Mouse (Mus musculus) intestine, embryonic 16.5 days (tissue): Measurements from ENCODE around the gene Map7d1. TPM values are rescaled to one million over a fixed set of nuclear protein-coding genes. Genes with fewer than 3 reads are reported as not detected.
A peak's percentile ranks its signal among the peaks of the same experiment; 100 is the strongest.

ENCODE experiments used
- ATAC-seq: fragments of 200-750 bp; cut with Nextera tagmentation; 2 replicates; pipeline ENCODE4 v1.8.0; 2017; ENCODE audit warnings: moderate TSS enrichment, moderate library complexity
- H3K27ac ChIP-seq: fragments of 300-500 bp; sonication (generic); 2 replicates; pipeline ENCODE4 v1.5.1; 2014; ENCODE audit warnings: mild to moderate bottlenecking, low read length
- H3K27me3 ChIP-seq: fragments of 300-500 bp; sonication (generic); replicated peaks from 2 replicates; pipeline ENCODE4 v1.6.1; 2014; ENCODE audit warnings: low read length, control low read depth, mixed read lengths; ENCODE audit not compliant: control insufficient read depth, insufficient read depth
- H3K36me3 ChIP-seq: fragments of 300-500 bp; sonication (generic); 2 replicates; pipeline ENCODE4 v1.6.1; 2014; ENCODE audit warnings: low read length, control low read depth; ENCODE audit not compliant: control insufficient read depth, insufficient read depth
- H3K4me1 ChIP-seq: fragments of 300-500 bp; sonication (generic); 2 replicates; pipeline ENCODE4 v1.6.1; 2014; ENCODE audit warnings: low read length, control low read depth, mixed read lengths; ENCODE audit not compliant: control insufficient read depth, insufficient read depth
- H3K4me2 ChIP-seq: fragments of 300-500 bp; sonication (generic); 2 replicates; pipeline ENCODE4 v1.6.1; 2014; ENCODE audit warnings: low read depth, low read length, control low read depth
- H3K4me3 ChIP-seq: fragments of 300-500 bp; sonication (generic); 2 replicates; pipeline ENCODE4 v1.5.1; 2014; ENCODE audit warnings: mild to moderate bottlenecking, low read length
- H3K9ac ChIP-seq: fragments of 300-500 bp; sonication (generic); 2 replicates; pipeline ENCODE4 v1.6.1; 2014; ENCODE audit warnings: low read depth, low read length
- H3K9me3 ChIP-seq: fragments of 300-500 bp; sonication (generic); 2 replicates; pipeline ENCODE4 v1.6.1; 2016; ENCODE audit warnings: low read length, control low read depth; ENCODE audit not compliant: control insufficient read depth
- WGBS: fragments of 180-500 bp; shearing (Covaris S2); extraction: QIAGEN DNeasy Blood & Tissue Kit; methylation state at CpG from one replicate; pipeline ENCODE4 v1.1.7; 2014; 5-methylcytosine and 5-hydroxymethylcytosine counted together
- polyA plus RNA-seq: library from polyadenylated mRNA; unstranded; fragments of >200 nt; fragmentation: Nextera tagmentation; extraction: Ambion mirVana; gene quantifications from 2 replicates; pipeline ENCODE4 v1.2.1, GENCODE M21; 2015

The Map7d1 gene
- polyA plus RNA-seq, 1 experiment from 2014 or later: 13.1 TPM

GRCm38 (mm10) chr4:126217771-126218170 lies 38.4 kb downstream of the Map7d1 start:
- Histone ChIP-seq H3K27me3 (no peaks in the 10 kb centered on the region), H3K27ac (no peak overlapping the region), H3K4me1 (no peaks in the 10 kb centered on the region), H3K4me2 (no peak overlapping the region), H3K4me3 (no peak overlapping the region), H3K9me3 (no peaks in the 10 kb centered on the region), H3K36me3 (no peaks in the 10 kb centered on the region), H3K9ac (no peak overlapping the region)
- no peak for ATAC-seq
- WGBS: 77% methylated on average over 6 of the region's 6 CpGs

- Histone ChIP-seq H3K27me3 (no peaks in the 10 kb centered on the region), H3K9me3 (no peaks in the 10 kb centered on the region), H3K4me2 (no peak overlapping the region), H3K36me3 (no peaks in the 10 kb centered on the region), H3K4me3 (no peak overlapping the region), H3K4me1 (peaks cover 8% of the 10 kb centered on the region), H3K27ac (no peak overlapping the region), H3K9ac (no peak overlapping the region)
- 58% methylated on average over 6 of the region's 6 CpGs for WGBS
- no peak for ATAC-seq
Measured at GRCm38 (mm10) chr4:126207081-126207480, 49.1 kb downstream of the Map7d1 start.

GRCm38 (mm10) chr4:126205386-126205785 lies 50.8 kb downstream of the Map7d1 start:
- no peak overlapping the region for H3K4me2 ChIP-seq
- 74% methylated on average over 1 of the region's 1 CpGs for WGBS
- H3K36me3 ChIP-seq: no peaks in the 10 kb centered on the region
- no peak for ATAC-seq
- no peak overlapping the region for H3K27ac ChIP-seq
- no peak overlapping the region for H3K9ac ChIP-seq
- peaks cover 14% of the 10 kb centered on the region for H3K4me1 ChIP-seq
- no peaks in the 10 kb centered on the region for H3K9me3 ChIP-seq
- no peak overlapping the region for H3K4me3 ChIP-seq
- H3K27me3 ChIP-seq: no peaks in the 10 kb centered on the region

GRCm38 (mm10) chr4:126204661-126205230 lies 51.4 kb downstream of the Map7d1 start:
- Histone ChIP-seq H3K4me2 (no peak overlapping the region), H3K27ac (no peak overlapping the region)

GRCm38 (mm10) chr4:126204016-126204415 lies 52.1 kb downstream of the Map7d1 start:
- no peak overlapping the region for H3K27ac ChIP-seq
- WGBS: 84% methylated on average over 8 of the region's 8 CpGs

More at GRCm38 (mm10) chr4:126204661-126205230, 51.4 kb downstream of the Map7d1 start:
- H3K9ac ChIP-seq: no peak overlapping the region
- no peaks in the 10 kb centered on the region for H3K27me3 ChIP-seq
- H3K4me1 ChIP-seq: peaks cover 20% of the 10 kb centered on the region
- 64% methylated on average over 12 of the region's 12 CpGs for WGBS
- H3K36me3 ChIP-seq: no peaks in the 10 kb centered on the region
- no peaks in the 10 kb centered on the region for H3K9me3 ChIP-seq
- ATAC-seq: no peak
- H3K4me3 ChIP-seq: no peak overlapping the region

GRCm38 (mm10) chr4:126203336-126203895 lies 52.7 kb downstream of the Map7d1 start:
- Histone ChIP-seq H3K4me1 (peaks cover 28% of the 10 kb centered on the region), H3K4me3 (peak overlapping the region; percentile 76), H3K27ac (peak overlapping the region; percentile 90), H3K4me2 (peak overlapping the region; percentile 75), H3K36me3 (no peaks in the 10 kb centered on the region), H3K27me3 (no peaks in the 10 kb centered on the region), H3K9ac (peak overlapping the region; percentile 72), H3K9me3 (no peaks in the 10 kb centered on the region)
- WGBS: 72% methylated on average over 10 of the region's 10 CpGs
- ATAC-seq: no peak

More at GRCm38 (mm10) chr4:126204016-126204415, 52.1 kb downstream of the Map7d1 start:
- no peak overlapping the region for H3K4me2 ChIP-seq
- H3K36me3 ChIP-seq: no peaks in the 10 kb centered on the region
- H3K9ac ChIP-seq: no peak overlapping the region
- no peaks in the 10 kb centered on the region for H3K27me3 ChIP-seq
- peaks cover 25% of the 10 kb centered on the region for H3K4me1 ChIP-seq
- no peaks in the 10 kb centered on the region for H3K9me3 ChIP-seq
- no peak for ATAC-seq
- no peak overlapping the region for H3K4me3 ChIP-seq

- no peaks in the 10 kb centered on the region for H3K36me3 ChIP-seq
- peaks cover 36% of the 10 kb centered on the region for H3K4me1 ChIP-seq
- H3K4me2 ChIP-seq: peak within 1 kb of the TSS; percentile 83
- peak; percentile 99 for ATAC-seq
- H3K27me3 ChIP-seq: no peaks in the 10 kb centered on the region
- H3K9me3 ChIP-seq: no peaks in the 10 kb centered on the region
- peak within 1 kb of the TSS; percentile 76 for H3K4me3 ChIP-seq
- peak within 1 kb of the TSS; percentile 98 for H3K27ac ChIP-seq
- under 1% methylated on average over 74 of the region's 75 CpGs for WGBS
- H3K9ac ChIP-seq: peak within 1 kb of the TSS; percentile 93
Measured at GRCm38 (mm10) chr4:126202303-126203181, 53.6 kb downstream of the Map7d1 start, which contains the start of gene Thrap3. Gene Thrap3, minus strand, starts transcription at chr4:126202760.

GRCm38 (mm10) chr4:126201514-126202302 lies 54.4 kb downstream of the Map7d1 start:
- WGBS: under 1% methylated on average over 28 of the region's 28 CpGs
- Histone ChIP-seq H3K27ac (peak overlapping the region; percentile 98), H3K36me3 (no peaks in the 10 kb centered on the region), H3K9ac (peak overlapping the region; percentile 93), H3K4me1 (peaks cover 37% of the 10 kb centered on the region), H3K9me3 (no peaks in the 10 kb centered on the region), H3K4me2 (peak overlapping the region; percentile 83), H3K27me3 (no peaks in the 10 kb centered on the region), H3K4me3 (peak overlapping the region; percentile 76)
- ATAC-seq: no peak

- Histone ChIP-seq H3K27ac (no peak overlapping the region), H3K36me3 (no peaks in the 10 kb centered on the region), H3K4me3 (peak overlapping the region; percentile 76), H3K4me1 (peaks cover 37% of the 10 kb centered on the region), H3K9ac (peak overlapping the region; percentile 93), H3K4me2 (peak overlapping the region; percentile 83), H3K9me3 (no peaks in the 10 kb centered on the region), H3K27me3 (no peaks in the 10 kb centered on the region)
- 21% methylated on average over 2 of the region's 2 CpGs for WGBS
- ATAC-seq: no peak
Measured at GRCm38 (mm10) chr4:126200656-126201055, 55.5 kb downstream of the Map7d1 start.
